Mouse (Mus musculus) hindbrain, embryonic 10.5 days (tissue): Measurements from ENCODE around the gene Dph3. TPM values are rescaled to one million over a fixed set of nuclear protein-coding genes. Genes with fewer than 3 reads are reported as not detected.

Experiments
- DNase-seq: peaks from one replicate; pipeline ENCODE4 v3.0.0-alpha.2; 2017; ENCODE audit warnings: low spot score
- H3K27ac ChIP-seq: fragments of 300-500 bp; sonication (generic); 2 replicates; pipeline ENCODE4 v1.5.1; 2016; ENCODE audit warnings: mild to moderate bottlenecking, moderate library complexity
- H3K27me3 ChIP-seq: fragments of 300-500 bp; sonication (generic); 2 replicates; pipeline ENCODE4 v1.6.1; 2016; ENCODE audit warnings: mild to moderate bottlenecking; ENCODE audit not compliant: poor library complexity, insufficient read depth, severe bottlenecking
- H3K36me3 ChIP-seq: fragments of 300-500 bp; sonication (generic); 2 replicates; pipeline ENCODE4 v1.6.1; 2016; ENCODE audit warnings: mild to moderate bottlenecking, moderate library complexity
- H3K4me1 ChIP-seq: fragments of 300-500 bp; sonication (generic); replicated peaks from 2 replicates; pipeline ENCODE4 v1.6.1; 2016; ENCODE audit warnings: mild to moderate bottlenecking
- H3K4me3 ChIP-seq: fragments of 300-500 bp; sonication (generic); 2 replicates; pipeline ENCODE4 v1.5.1; 2016; ENCODE audit warnings: mild to moderate bottlenecking, moderate library complexity
- H3K9me3 ChIP-seq: fragments of 300-500 bp; sonication (generic); 2 replicates; pipeline ENCODE4 v1.6.1; 2016; ENCODE audit warnings: mild to moderate bottlenecking, moderate library complexity
- WGBS: fragments of 180-500 bp; shearing (Covaris S2); methylation state at CpG from one replicate; pipeline ENCODE4 v1.1.7; 2016; 5-methylcytosine and 5-hydroxymethylcytosine counted together
- polyA plus RNA-seq: library from polyadenylated mRNA; unstranded; fragments of >200 nt; fragmentation: Nextera tagmentation; extraction: Ambion mirVana; gene quantifications from 2 replicates; pipeline ENCODE4 v1.2.1, GENCODE M21; 2016

The Dph3 gene
- polyA plus RNA-seq, 1 experiment from 2014 or later = 93.6 TPM

GRCm38 (mm10) chr14:32076896-32077575, 8.5 kb downstream of the Dph3 start:
- Histone ChIP-seq H3K9me3 (no peaks in the 10 kb centered on the region), H3K4me1 (peaks cover 15% of the 10 kb centered on the region), H3K27me3 (no peaks in the 10 kb centered on the region), H3K4me3 (no peak overlapping the region), H3K36me3 (peaks cover 21% of the 10 kb centered on the region), H3K27ac (no peak overlapping the region)
- DNase-seq = peak; percentile 76
- 43% methylated on average over 8 of the region's 8 CpGs for WGBS

GRCm38 (mm10) chr14:32073901-32074300, 11.6 kb downstream of the Dph3 start:
- Histone ChIP-seq H3K4me3 (no peak overlapping the region), H3K27me3 (no peaks in the 10 kb centered on the region), H3K27ac (peak overlapping the region; percentile 66; the same call in 1 of the 2 replicates), H3K9me3 (no peaks in the 10 kb centered on the region), H3K36me3 (no peaks in the 10 kb centered on the region), H3K4me1 (peaks cover 15% of the 10 kb centered on the region)
- DNase-seq = peak; percentile 15
- 66% methylated on average over 7 of the region's 7 CpGs for WGBS

- WGBS = 74% methylated on average over 8 of the region's 8 CpGs
- no peaks in the 10 kb centered on the region for H3K9me3 ChIP-seq
- H3K27me3 ChIP-seq = no peaks in the 10 kb centered on the region
- H3K4me1 ChIP-seq = peaks cover 15% of the 10 kb centered on the region
- H3K4me3 ChIP-seq = no peak overlapping the region
- H3K36me3 ChIP-seq = no peaks in the 10 kb centered on the region
- peak overlapping the region; percentile 66; the same call in 1 of the 2 replicates for H3K27ac ChIP-seq
- no peak for DNase-seq
Measured at GRCm38 (mm10) chr14:32073211-32073685, 12.3 kb downstream of the Dph3 start.

GRCm38 (mm10) chr14:32072807-32073206, 12.7 kb downstream of the Dph3 start:
- Histone ChIP-seq H3K27ac (peak overlapping the region; percentile 66; the same call in 1 of the 2 replicates), H3K36me3 (no peaks in the 10 kb centered on the region), H3K4me1 (peaks cover 15% of the 10 kb centered on the region), H3K4me3 (no peak overlapping the region), H3K27me3 (no peaks in the 10 kb centered on the region), H3K9me3 (no peaks in the 10 kb centered on the region)
- no peak for DNase-seq

- Histone ChIP-seq H3K4me1 (no peaks in the 10 kb centered on the region), H3K27me3 (no peaks in the 10 kb centered on the region), H3K4me3 (no peak overlapping the region), H3K27ac (no peak overlapping the region), H3K36me3 (no peaks in the 10 kb centered on the region), H3K9me3 (peaks cover 8% of the 10 kb centered on the region)
- 91% methylated on average over 4 of the region's 4 CpGs for WGBS
- DNase-seq = no peak
Measured at GRCm38 (mm10) chr14:32061398-32061797, 24.1 kb downstream of the Dph3 start.

GRCm38 (mm10) chr14:32057664-32058063, 27.9 kb downstream of the Dph3 start:
- 86% methylated on average over 4 of the region's 4 CpGs for WGBS
- DNase-seq = no peak

GRCm38 (mm10) chr14:32056675-32057074, 28.9 kb downstream of the Dph3 start:
- WGBS = 86% methylated on average over 2 of the region's 2 CpGs
- H3K4me1 ChIP-seq = peaks cover 11% of the 10 kb centered on the region
- no peaks in the 10 kb centered on the region for H3K27me3 ChIP-seq
- no peak overlapping the region for H3K27ac ChIP-seq
- no peaks in the 10 kb centered on the region for H3K36me3 ChIP-seq
- H3K9me3 ChIP-seq = no peaks in the 10 kb centered on the region
- H3K4me3 ChIP-seq = no peak overlapping the region
- DNase-seq = no peak

More at GRCm38 (mm10) chr14:32057664-32058063, 27.9 kb downstream of the Dph3 start:
- no peaks in the 10 kb centered on the region for H3K36me3 ChIP-seq
- no peak overlapping the region for H3K27ac ChIP-seq
- H3K4me3 ChIP-seq = no peak overlapping the region
- no peaks in the 10 kb centered on the region for H3K9me3 ChIP-seq
- H3K4me1 ChIP-seq = peaks cover 11% of the 10 kb centered on the region
- H3K27me3 ChIP-seq = no peaks in the 10 kb centered on the region

GRCm38 (mm10) chr14:32055781-32056180, 29.7 kb downstream of the Dph3 start:
- H3K27me3 ChIP-seq = no peaks in the 10 kb centered on the region
- H3K4me1 ChIP-seq = peaks cover 11% of the 10 kb centered on the region
- no peaks in the 10 kb centered on the region for H3K9me3 ChIP-seq
- no peak for DNase-seq
- no peak overlapping the region for H3K4me3 ChIP-seq
- H3K27ac ChIP-seq = no peak overlapping the region
- 78% methylated on average over 8 of the region's 8 CpGs for WGBS
- H3K36me3 ChIP-seq = no peaks in the 10 kb centered on the region

- Histone ChIP-seq H3K9me3 (no peaks in the 10 kb centered on the region), H3K4me3 (no peak overlapping the region), H3K4me1 (peaks cover 11% of the 10 kb centered on the region), H3K27me3 (no peaks in the 10 kb centered on the region), H3K27ac (no peak overlapping the region), H3K36me3 (no peaks in the 10 kb centered on the region)
- DNase-seq = no peak
- 72% methylated on average over 10 of the region's 10 CpGs for WGBS
Measured at GRCm38 (mm10) chr14:32054788-32055187, 30.7 kb downstream of the Dph3 start.

GRCm38 (mm10) chr14:32053895-32054294, 31.6 kb downstream of the Dph3 start:
- DNase-seq = no peak
- WGBS = 79% methylated on average over 5 of the region's 5 CpGs
- peaks cover 11% of the 10 kb centered on the region for H3K4me1 ChIP-seq
- no peak overlapping the region for H3K4me3 ChIP-seq
- H3K27me3 ChIP-seq = no peaks in the 10 kb centered on the region
- no peaks in the 10 kb centered on the region for H3K9me3 ChIP-seq
- no peaks in the 10 kb centered on the region for H3K36me3 ChIP-seq
- H3K27ac ChIP-seq = no peak overlapping the region

GRCm38 (mm10) chr14:32050171-32050570, 35.4 kb downstream of the Dph3 start:
- 83% methylated on average over 6 of the region's 6 CpGs for WGBS

GRCm38 (mm10) chr14:32046357-32046756, 39.2 kb downstream of the Dph3 start:
- WGBS = 81% methylated on average over 8 of the region's 8 CpGs
- no peaks in the 10 kb centered on the region for H3K4me1 ChIP-seq
- H3K27me3 ChIP-seq = no peaks in the 10 kb centered on the region
- DNase-seq = no peak
- H3K9me3 ChIP-seq = no peaks in the 10 kb centered on the region
- no peak overlapping the region for H3K4me3 ChIP-seq
- 0 out of 2 replicates have a peak overlapping the region, but pooled peaks have one; percentile 9 for H3K27ac ChIP-seq
- no peaks in the 10 kb centered on the region for H3K36me3 ChIP-seq

More at GRCm38 (mm10) chr14:32050171-32050570, 35.4 kb downstream of the Dph3 start:
- Histone ChIP-seq H3K4me3 (no peak overlapping the region), H3K9me3 (no peaks in the 10 kb centered on the region), H3K4me1 (peaks cover 4% of the 10 kb centered on the region), H3K27me3 (no peaks in the 10 kb centered on the region), H3K27ac (no peak overlapping the region), H3K36me3 (no peaks in the 10 kb centered on the region)
- DNase-seq = no peak

GRCm38 (mm10) chr14:32042108-32042507, 43.4 kb downstream of the Dph3 start:
- Histone ChIP-seq H3K9me3 (no peaks in the 10 kb centered on the region), H3K27me3 (no peaks in the 10 kb centered on the region), H3K4me1 (no peaks in the 10 kb centered on the region), H3K36me3 (no peaks in the 10 kb centered on the region), H3K4me3 (no peak overlapping the region), H3K27ac (no peak overlapping the region)
- no peak for DNase-seq
- WGBS = 68% methylated on average over 5 of the region's 5 CpGs
